Mouse (Mus musculus): ENCODE results near the gene Psmb5. TPM values are rescaled to one million over a fixed set of nuclear protein-coding genes. Genes with fewer than 3 reads are reported as not detected.

The Psmb5 gene
- polyA plus RNA-seq, 1 experiment from 2014 or later: 446 TPM

DNA sequence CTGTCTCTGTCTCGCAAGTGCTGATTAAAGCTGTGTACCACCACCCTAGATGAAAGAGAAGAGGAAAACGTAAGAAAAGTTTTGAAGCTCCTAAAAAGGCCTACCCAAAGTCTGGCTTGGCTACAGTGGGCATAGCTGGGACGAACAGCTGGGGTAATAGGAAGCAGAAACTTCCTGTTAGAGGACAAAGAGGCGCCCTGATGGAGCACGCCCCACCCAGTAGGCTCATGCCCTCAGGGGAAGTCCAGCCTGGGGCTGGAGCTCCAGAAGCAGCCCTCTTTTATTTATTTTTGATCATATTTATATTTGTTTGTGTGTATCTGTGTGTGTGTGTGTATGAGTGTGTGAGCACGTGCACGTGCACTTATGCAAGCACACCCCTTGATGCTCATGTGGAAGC lies 38.2 kb downstream of the Psmb5 start:
- ATAC-seq (ENCODE audit: low FRiP score, low read depth): no peak

DNA sequence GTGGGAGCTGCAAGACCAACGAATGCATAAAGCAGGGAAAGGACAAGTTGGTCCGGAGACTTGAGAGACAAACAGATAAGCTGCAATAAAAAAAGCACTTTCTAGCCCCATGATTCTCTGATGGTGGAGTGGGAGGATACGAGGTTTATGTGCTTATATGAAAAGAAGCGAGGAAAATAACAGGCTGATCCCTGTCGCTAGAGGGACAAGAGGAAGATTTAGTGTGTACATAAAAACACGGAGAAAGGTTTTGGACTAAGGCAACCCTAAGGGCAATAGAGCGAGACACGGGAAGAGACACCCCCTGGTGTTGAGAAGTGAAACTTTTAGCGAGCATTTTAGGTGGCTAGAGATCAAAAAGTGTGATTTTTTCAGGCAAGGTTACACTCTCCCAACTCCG lies 39.8 kb downstream of the Psmb5 start:
- H3K4me1 ChIP-seq (replicated peaks): peaks cover 48% of the 10 kb centered on the region
- 1% methylated on average over 10 of the region's 10 CpGs for WGBS

More for the DNA sequence above, 38.2 kb downstream of the Psmb5 start:
- H3K27me3 ChIP-seq: peaks cover 17% of the 10 kb centered on the region
- no peak overlapping the region for H3K4me3 ChIP-seq
- H3K9ac ChIP-seq: no peak overlapping the region
- WGBS: 88% methylated on average over 7 of the region's 7 CpGs
- H3K4me2 ChIP-seq: no peak overlapping the region
- 0 out of 2 replicates have a peak, but pooled peaks cover 7% of the 10 kb centered on the region for H3K36me3 ChIP-seq
- no peak overlapping the region for H3K27ac ChIP-seq (replicated peaks)
- no peaks in the 10 kb centered on the region for H3K9me3 ChIP-seq
- peaks cover 33% of the 10 kb centered on the region for H3K4me1 ChIP-seq (replicated peaks)

GRCm38 (mm10) chr14:54577089-54577982 lies 40.5 kb downstream of the Psmb5 start, which contains the start of gene Ajuba:
TSS of gene Ajuba (minus strand) at chr14:54577558.
- under 1% methylated on average over 59 of the region's 66 CpGs for WGBS
- Histone ChIP-seq H3K4me2 (peak within 1 kb of the TSS; percentile 81), H3K9ac (peak within 1 kb of the TSS; percentile 49), H3K9me3 (no peaks in the 10 kb centered on the region), H3K4me3 (peak within 1 kb of the TSS; percentile 51), H3K36me3 (no peaks in the 10 kb centered on the region), H3K4me1 (replicated peaks) (peaks cover 55% of the 10 kb centered on the region), H3K27me3 (peaks cover 34% of the 10 kb centered on the region), H3K27ac (replicated peaks) (peak within 1 kb of the TSS; percentile 73)
- peak; percentile 78 for ATAC-seq (ENCODE audit: low FRiP score, low read depth)

More for the DNA sequence above, 39.8 kb downstream of the Psmb5 start:
- ATAC-seq (ENCODE audit: low FRiP score, low read depth): peak; percentile 21; the same call in 1 of the 2 replicates
- H3K9ac ChIP-seq: peak overlapping the region; percentile 20; the same call in 1 of the 2 replicates
- peaks cover 32% of the 10 kb centered on the region for H3K27me3 ChIP-seq
- H3K27ac ChIP-seq (replicated peaks): peak overlapping the region; percentile 73
- peak overlapping the region; percentile 51 for H3K4me3 ChIP-seq
- no peaks in the 10 kb centered on the region for H3K36me3 ChIP-seq
- H3K9me3 ChIP-seq: no peaks in the 10 kb centered on the region
- peak overlapping the region; percentile 81 for H3K4me2 ChIP-seq

- Histone ChIP-seq H3K4me2 (peak overlapping the region; percentile 81), H3K9ac (peak overlapping the region; percentile 49), H3K4me3 (peak overlapping the region; percentile 51), H3K4me1 (replicated peaks) (peaks cover 55% of the 10 kb centered on the region), H3K27me3 (peaks cover 34% of the 10 kb centered on the region), H3K27ac (replicated peaks) (peak overlapping the region; percentile 73), H3K36me3 (no peaks in the 10 kb centered on the region), H3K9me3 (no peaks in the 10 kb centered on the region)
- under 1% methylated on average over 81 of the region's 84 CpGs for WGBS
- ATAC-seq (ENCODE audit: low FRiP score, low read depth): no peak
Measured at GRCm38 (mm10) chr14:54576241-54577088, 41.4 kb downstream of the Psmb5 start.

GRCm38 (mm10) chr14:54575631-54576030 lies 42.2 kb downstream of the Psmb5 start:
- under 1% methylated on average over 39 of the region's 39 CpGs for WGBS
- Histone ChIP-seq H3K27me3 (peaks cover 34% of the 10 kb centered on the region), H3K4me2 (peak overlapping the region; percentile 81), H3K27ac (replicated peaks) (no peak overlapping the region), H3K4me1 (replicated peaks) (peaks cover 55% of the 10 kb centered on the region), H3K9me3 (no peaks in the 10 kb centered on the region), H3K4me3 (peak overlapping the region; percentile 51), H3K9ac (peak overlapping the region; percentile 5; the same call in 1 of the 2 replicates), H3K36me3 (no peaks in the 10 kb centered on the region)
- no peak for ATAC-seq (ENCODE audit: low FRiP score, low read depth)

DNA sequence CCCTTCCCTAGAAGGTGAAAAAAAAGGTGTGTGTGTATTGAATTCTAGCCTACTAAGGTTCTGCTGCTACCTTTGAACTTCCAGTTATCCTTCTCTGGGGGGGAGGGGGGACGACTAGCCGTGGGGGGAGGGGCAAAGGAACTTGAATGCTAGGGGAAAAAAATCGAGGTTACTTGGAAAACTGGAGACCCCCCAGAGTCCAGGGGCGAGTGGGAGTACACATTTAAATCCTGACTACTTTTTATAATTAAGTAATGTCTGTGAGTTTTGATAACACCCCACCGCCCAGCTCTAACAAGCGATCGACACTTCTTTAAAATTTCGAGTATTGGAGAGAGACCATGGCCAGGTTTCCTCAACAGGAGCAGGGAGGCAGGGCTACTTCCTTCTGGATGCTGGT lies 42.8 kb downstream of the Psmb5 start:
- H3K4me1 ChIP-seq (replicated peaks): peaks cover 56% of the 10 kb centered on the region

GRCm38 (mm10) chr14:54574253-54574652 lies 43.6 kb downstream of the Psmb5 start:
- peak overlapping the region; percentile 12 for H3K4me3 ChIP-seq
- WGBS: 9% methylated on average over 4 of the region's 4 CpGs
- ATAC-seq (ENCODE audit: low FRiP score, low read depth): no peak
- peaks cover 33% of the 10 kb centered on the region for H3K27me3 ChIP-seq
- H3K27ac ChIP-seq (replicated peaks): no peak overlapping the region
- peak overlapping the region; percentile 81 for H3K4me2 ChIP-seq
- H3K4me1 ChIP-seq (replicated peaks): peaks cover 62% of the 10 kb centered on the region
- H3K36me3 ChIP-seq: no peaks in the 10 kb centered on the region
- no peaks in the 10 kb centered on the region for H3K9me3 ChIP-seq
- H3K9ac ChIP-seq: no peak overlapping the region

More for the DNA sequence above, 42.8 kb downstream of the Psmb5 start:
- 6% methylated on average over 8 of the region's 8 CpGs for WGBS
- H3K27ac ChIP-seq (replicated peaks): no peak overlapping the region
- H3K9me3 ChIP-seq: no peaks in the 10 kb centered on the region
- no peaks in the 10 kb centered on the region for H3K36me3 ChIP-seq
- H3K4me2 ChIP-seq: peak overlapping the region; percentile 81
- H3K9ac ChIP-seq: peak overlapping the region; percentile 5; the same call in 1 of the 2 replicates
- H3K4me3 ChIP-seq: peak overlapping the region; percentile 51
- ATAC-seq (ENCODE audit: low FRiP score, low read depth): no peak
- peaks cover 34% of the 10 kb centered on the region for H3K27me3 ChIP-seq

GRCm38 (mm10) chr14:54572790-54573736 lies 44.8 kb downstream of the Psmb5 start:
- Histone ChIP-seq H3K36me3 (no peaks in the 10 kb centered on the region), H3K27me3 (peaks cover 29% of the 10 kb centered on the region), H3K9me3 (no peaks in the 10 kb centered on the region), H3K4me1 (replicated peaks) (peaks cover 55% of the 10 kb centered on the region), H3K27ac (replicated peaks) (0 out of 2 replicates have a peak overlapping the region, but pooled peaks have one; percentile 30), H3K4me2 (peak overlapping the region; percentile 81), H3K4me3 (no peak overlapping the region), H3K9ac (no peak overlapping the region)
- 8% methylated on average over 14 of the region's 14 CpGs for WGBS
- ATAC-seq (ENCODE audit: low FRiP score, low read depth): no peak

DNA sequence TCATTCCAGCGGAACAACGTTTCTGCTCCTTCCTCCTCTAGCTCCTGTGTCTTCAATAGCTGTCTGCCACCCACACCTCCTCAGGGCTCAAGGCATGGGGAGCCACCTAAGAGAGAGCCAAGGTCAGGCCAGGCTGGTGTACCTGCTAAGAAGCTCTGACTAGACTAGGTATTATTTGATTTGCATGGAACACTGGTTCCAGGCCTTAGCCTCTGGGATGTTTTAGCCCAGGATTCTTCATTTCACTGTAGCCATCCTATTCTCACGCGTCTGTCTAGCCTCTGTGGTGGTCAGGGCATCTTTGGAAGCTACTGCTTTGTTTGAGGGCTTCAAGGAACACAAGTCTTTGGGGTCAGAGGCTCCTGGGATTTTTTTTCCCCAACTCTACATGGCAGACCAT lies 45.7 kb downstream of the Psmb5 start:
- no peak overlapping the region for H3K9ac ChIP-seq
- ATAC-seq (ENCODE audit: low FRiP score, low read depth): no peak
- peaks cover 50% of the 10 kb centered on the region for H3K4me1 ChIP-seq (replicated peaks)
- H3K4me3 ChIP-seq: no peak overlapping the region
- H3K36me3 ChIP-seq: no peaks in the 10 kb centered on the region
- whole genome bisulfite sequencing: 48% methylated on average over 4 of the region's 4 CpGs
- H3K27me3 ChIP-seq: peaks cover 27% of the 10 kb centered on the region
- H3K9me3 ChIP-seq: no peaks in the 10 kb centered on the region
- 0 out of 2 replicates have a peak overlapping the region, but pooled peaks have one; percentile 30 for H3K27ac ChIP-seq (replicated peaks)
- no peak overlapping the region for H3K4me2 ChIP-seq

GRCm38 (mm10) chr14:54569451-54570392 lies 48.1 kb downstream of the Psmb5 start:
- H3K27ac ChIP-seq (replicated peaks): no peak overlapping the region
- no peaks in the 10 kb centered on the region for H3K9me3 ChIP-seq
- no peak overlapping the region for H3K4me3 ChIP-seq
- ATAC-seq (ENCODE audit: low FRiP score, low read depth): no peak
- 63% methylated on average over 17 of the region's 17 CpGs for WGBS
- no peak overlapping the region for H3K4me2 ChIP-seq
- peaks cover 30% of the 10 kb centered on the region for H3K4me1 ChIP-seq (replicated peaks)
- no peak overlapping the region for H3K9ac ChIP-seq
- H3K27me3 ChIP-seq: peaks cover 17% of the 10 kb centered on the region
- H3K36me3 ChIP-seq: no peaks in the 10 kb centered on the region
